Mouse (Mus musculus) lung, postnatal 25 days (tissue): Measurements from ENCODE around the gene Scrn3.
A peak's percentile ranks its signal among the peaks of the same experiment; 100 is the strongest.

Experiments used
- DNase-seq: peaks from one replicate; pipeline ENCODE4 v3.0.0; 2022; ENCODE audit warnings: low spot score

Scrn3 gene

DNA sequence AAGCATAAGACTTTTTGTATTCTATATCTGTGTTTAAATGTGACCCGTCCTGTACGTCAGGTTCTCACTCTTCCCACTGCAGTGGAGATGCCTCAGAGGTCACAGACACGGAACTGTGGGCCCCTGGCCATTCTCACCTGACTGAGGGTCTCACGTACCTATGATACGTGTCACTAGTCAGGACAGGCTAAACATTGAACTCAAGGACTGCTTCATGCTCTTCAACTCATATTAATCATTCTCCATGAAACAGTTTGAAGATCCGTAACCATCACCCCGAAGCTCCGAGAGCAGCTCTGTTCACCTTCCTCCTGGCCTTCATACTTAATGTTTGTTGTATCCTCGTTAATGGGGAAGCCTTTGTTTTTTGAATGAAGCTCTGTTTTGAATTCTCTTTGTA, 5.0 kb downstream of the Scrn3 start:
- DNase-seq = no peak

DNA sequence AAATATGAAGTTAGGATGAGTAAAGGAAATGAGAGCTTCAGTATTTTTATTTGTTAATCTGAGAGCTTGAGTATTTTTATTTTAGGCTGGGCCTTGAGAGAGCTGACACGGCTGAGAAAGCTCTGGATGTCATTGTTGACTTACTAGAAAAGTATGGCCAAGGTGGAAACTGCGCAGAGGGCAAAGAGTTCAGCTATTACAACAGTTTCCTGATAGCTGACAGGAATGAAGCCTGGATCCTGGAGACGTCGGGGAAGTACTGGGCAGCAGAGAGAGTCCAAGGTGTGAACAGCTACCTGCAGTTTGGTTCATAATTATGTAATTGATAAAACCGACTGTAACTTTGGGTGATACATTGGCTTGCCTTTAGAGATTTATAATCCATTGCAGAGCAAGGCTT, 6.8 kb downstream of the Scrn3 start:
- no peak for DNase-seq

DNA sequence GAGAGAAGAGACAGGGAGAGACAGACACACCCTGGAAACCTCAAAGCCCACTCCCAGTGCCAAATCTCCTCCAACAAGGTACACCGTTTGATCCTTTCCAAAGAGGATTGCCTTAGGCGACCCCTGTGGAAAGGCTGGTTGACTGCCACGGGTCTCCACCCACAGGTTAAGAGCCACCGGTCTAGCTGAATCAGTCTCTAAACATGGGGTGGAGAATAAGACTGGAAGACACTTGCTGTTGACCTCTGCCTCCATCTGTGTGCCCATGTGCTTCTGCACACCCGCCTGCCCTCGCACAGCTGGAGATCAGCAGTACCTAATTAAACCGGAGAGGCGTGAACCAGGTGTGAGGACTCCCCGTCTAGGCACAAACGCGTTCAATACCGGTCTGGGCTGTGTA, 10.6 kb downstream of the Scrn3 start:
- DNase-seq = no peak

DNA sequence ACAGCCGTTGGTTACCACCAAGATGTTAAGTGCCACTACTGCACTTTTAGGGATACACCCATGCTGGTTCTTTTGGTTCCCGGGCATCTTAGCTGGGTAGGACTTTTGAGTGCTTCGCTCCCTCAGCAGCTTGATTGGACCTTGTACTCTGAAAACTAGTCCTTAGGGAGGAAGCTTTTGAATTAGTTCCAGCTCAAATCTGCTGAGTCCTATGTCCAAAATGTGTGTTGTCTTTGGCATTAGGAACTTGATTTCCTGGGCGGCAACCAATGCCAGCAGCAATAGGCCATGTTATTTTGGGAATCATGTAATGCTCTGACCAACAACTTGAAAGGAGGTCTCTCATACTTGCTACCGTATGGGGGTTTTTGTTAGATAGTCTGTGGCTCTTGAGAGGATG, 13.5 kb downstream of the Scrn3 start:
- no peak for DNase-seq

DNA sequence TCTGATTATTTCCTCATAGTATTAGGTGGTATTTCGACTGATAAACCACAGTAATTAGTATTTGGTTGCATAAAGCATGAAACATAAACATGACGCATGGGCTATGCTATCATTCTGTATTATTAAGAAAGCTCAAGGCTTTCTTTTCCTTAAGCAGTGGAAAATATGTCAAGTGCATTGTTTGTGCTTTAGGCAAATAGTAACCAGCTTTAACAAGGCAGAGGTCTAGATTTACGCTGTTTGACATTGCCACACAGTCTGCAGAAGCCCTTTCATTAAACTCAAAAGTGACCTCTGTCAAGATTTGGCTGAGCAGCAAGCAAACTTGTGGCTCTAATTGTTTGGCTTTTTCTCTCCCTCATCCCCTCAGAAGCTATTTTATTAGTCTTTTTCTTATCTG, 23.5 kb downstream of the Scrn3 start:
- DNase-seq = peak; percentile 42

DNA sequence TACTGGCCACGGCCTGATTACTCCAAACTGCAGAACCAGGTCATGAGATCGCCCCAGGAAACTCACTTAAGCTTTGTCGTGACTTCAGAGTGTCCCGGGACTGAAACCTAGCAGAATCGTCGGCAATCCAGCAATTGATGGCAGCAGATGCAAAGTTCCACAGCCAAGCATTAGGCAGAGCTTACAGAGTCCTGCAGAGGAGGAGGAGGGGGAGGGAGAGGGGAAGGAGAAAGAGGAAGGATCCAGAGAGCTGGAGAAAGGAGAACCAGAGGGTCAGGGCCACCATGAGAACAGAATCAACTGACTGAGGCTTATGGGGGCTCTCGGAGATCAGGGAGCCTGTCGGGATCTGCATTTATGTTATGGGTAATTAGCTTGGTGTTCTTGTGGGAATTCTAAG, 26.0 kb downstream of the Scrn3 start:
- no peak for DNase-seq

DNA sequence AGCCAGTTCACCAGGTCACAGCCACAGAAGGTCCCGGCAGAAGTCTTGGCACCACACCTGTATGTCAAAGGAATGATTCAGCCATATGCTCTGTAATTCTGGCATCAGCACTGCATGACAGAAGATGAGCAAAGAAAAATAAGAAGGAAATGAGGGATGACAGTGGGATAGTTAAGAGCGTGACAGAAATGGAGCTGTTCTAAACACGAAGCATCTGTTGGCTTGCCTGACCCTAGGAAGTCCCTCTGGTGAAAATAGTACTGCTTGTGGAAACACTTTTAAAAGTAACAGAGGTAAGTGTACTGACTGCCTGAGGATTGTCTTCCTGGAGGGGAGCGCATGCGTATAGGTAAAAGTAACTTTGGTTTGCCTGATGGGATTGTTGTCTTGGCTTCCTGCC, 31.3 kb downstream of the Scrn3 start:
- DNase-seq = no peak

DNA sequence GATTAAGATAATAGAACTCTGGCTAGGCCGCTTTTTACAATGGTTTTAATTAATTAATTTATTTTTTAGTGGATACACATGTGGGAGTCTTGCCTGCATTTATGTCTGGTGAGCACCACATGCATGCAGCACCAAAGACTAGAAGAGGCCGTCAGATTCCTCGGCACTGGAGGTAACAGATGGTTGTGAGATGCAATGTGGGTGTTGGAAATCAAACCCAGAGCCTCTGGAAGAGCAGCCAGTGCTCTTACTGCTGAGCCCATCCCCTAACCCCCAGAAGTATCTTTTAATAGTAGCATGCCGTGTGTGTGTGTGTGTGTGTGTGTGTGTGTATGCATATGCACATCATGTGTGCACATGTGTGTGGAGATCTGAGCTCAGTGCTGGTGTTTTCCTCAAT, 32.8 kb downstream of the Scrn3 start:
- no peak for DNase-seq

DNA sequence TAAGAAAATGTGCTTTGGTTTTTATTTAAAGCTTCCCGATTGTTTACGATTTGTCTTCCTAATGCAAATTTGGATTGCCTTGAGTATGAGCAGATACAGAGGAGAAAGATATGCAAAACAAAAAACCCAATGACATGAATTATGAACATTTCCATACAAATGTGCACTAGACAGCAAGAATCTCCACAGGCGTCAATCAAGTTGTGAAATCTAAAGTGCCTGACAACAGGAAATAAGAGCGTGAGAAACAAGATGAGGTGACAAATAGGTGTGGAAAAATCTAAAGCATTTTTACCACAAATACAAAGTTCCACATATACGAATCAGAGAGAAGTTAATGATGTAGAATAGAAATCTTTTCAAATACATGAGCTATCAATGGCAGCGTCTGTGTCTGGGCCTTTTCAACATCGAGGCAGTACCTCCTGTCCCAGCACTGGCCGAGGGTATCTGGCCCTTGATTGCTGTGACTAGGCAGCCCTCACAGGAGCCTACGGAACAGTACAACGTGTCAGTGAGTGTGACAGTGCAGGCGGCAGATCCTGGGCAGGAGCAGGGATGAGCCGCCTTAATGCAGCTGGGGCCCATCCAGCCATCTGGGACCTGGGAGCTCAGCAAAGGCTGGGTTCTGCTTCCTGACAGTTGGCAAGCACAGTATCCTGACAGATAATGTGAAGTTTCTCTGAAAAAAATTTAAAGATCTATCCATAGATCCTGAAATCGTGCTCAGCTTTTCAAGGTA, 34.1 kb downstream of the Scrn3 start:
- no peak for DNase-seq

DNA sequence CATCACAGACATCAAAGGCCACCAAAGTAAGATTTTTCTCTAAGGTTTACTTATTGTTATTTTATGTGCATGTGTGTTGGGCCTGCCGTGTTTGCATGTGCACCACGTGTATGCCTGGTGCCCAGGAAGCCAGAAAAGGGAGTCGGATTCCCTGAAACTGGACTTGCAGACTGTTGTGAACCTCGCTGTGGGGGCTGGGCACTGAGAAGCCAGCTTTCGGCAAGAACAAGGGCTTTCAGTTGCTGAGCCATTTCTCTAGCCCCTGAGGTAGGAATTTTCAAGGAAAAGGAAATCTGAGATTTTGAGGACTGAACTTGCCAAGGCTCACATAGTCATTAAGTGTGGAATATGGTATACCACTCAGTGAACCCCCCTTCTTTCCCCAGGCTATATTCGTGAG, 34.7 kb downstream of the Scrn3 start:
- DNase-seq = no peak

DNA sequence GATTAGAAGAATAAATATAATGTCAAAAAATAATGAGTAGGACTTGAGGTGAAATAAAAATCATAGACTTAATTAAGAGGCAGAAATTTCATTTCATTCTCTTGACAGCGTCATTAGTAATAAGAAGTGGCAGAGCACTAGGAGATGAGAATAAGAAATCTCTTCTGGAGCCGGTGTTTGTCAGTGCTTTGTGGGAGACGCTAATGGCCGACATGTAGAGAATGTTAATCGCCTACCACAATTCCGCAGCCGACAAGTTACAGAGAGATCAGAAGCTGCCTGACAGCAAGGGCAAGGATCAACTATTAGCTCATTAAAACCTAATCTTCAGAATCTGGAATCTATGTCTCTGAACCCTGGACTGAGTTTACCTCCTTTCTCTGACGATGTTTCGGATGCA, 35.4 kb downstream of the Scrn3 start:
- no peak for DNase-seq

DNA sequence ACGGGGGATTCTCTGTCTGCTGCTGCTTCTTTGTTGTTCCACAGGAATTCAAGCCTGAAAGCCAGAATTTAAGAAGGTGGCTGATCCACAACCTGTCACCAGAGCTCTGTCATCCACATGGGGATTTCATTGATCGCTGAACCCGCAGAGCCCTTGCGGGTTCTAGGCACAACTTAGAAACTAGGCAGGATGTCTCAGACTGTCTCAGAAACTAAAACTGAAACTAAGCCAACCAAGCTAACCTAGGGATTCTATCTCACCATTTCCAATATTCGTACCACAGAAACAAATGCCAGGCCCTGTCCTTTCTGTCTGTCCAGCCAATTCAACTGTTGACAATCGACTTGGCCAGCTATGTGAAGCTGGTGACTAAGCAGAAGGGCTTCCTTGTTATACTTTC, 35.8 kb downstream of the Scrn3 start:
- DNase-seq = no peak

DNA sequence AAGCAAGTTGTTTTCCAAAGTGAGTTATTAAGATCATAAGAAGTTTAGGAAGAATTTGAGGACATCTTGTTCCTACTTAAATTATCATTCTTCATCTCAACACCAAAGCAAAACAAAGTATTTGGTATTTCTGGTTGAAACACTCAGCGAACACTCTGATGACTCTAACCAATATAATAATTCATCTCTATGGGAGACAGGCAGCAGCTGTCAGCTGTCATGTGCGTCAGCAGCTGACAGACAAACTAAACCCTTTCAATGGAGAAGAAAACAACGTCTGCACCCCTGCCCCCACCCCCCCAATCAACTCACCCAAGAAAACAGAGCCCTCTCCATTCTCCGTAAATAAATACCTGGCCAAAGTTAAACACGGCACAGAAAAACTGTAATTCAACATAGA, 39.1 kb downstream of the Scrn3 start:
- peak; percentile 44 for DNase-seq

DNA sequence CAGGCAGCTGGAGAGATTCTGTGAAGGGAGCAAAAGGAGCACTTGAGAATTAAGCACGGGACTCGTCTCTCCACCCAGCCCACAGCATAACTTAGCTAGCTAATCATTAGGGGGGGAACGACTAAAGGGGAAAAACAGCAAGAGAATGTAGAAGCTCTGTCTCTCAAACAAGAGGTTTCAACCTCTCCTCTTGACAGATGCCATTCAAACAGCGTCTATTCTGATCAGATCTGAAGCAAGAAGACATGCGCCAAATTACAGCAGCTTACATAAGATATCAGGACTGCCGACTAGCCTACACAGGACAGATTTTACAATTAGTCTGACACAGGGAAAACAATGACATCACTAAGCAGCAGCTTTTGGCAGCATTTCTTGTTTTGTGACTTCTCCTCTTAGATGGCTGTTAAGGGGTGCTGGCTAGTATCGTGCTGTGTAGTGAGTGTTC, 39.5 kb downstream of the Scrn3 start:
- DNase-seq = peak; percentile 52

DNA sequence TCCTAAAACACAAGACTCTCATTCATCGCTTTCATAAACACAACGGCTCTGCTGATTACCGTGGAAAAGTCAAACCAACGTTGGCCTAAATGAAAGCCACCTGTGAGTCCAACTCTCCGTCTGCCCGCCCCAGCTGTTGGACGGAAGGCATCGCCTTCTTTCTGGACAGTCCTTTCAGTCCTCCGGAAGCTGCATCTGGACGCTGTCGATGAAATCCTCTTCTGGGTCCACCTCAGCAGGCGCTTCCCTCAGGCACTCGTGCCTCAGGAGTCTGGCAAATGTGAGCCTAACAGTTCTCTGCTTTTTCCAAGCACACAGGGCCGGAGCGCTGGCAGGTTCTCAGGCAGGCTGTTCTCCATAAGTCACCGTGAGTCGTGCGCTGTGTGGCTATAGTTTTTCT, 44.6 kb downstream of the Scrn3 start:
- DNase-seq = no peak

DNA sequence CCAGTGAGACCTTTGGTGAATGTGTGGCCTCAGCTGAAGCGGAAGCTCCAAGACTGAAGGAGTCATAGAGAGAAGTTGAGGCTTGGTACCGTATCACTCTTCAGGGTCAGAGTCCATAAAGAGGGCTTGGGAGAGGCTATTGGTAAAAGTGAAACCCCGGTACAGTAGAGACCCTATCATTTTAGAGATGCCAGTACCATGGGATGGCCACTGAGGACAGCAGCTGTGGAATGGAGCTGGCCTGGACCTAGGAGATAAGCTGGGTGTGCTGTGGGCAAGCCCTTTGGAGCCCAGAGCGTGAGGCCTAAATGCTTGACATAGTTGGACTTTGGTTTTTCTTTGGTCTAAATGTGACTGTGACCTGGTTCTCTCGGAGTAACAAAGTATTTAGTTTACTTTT, 47.5 kb downstream of the Scrn3 start:
- no peak for DNase-seq

DNA sequence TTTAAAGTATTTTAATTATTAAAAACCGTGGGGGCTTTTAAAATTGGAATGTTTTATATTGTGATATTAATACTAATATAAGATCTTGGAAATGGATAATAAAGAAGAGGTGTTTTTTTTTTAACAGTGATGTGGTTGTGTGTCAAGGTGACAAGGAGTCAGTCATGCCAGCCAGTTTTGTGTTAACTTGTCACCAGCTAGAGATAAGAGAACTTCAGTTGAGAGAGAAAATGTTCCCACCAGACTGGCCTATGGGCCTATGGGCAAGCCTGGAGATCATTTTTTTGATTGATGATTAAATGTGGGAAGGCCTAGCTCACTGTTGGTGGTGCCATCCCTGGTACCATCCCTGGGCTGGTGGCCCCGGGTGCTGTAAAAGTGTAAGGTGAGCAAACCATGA, 48.1 kb downstream of the Scrn3 start:
- no peak for DNase-seq

DNA sequence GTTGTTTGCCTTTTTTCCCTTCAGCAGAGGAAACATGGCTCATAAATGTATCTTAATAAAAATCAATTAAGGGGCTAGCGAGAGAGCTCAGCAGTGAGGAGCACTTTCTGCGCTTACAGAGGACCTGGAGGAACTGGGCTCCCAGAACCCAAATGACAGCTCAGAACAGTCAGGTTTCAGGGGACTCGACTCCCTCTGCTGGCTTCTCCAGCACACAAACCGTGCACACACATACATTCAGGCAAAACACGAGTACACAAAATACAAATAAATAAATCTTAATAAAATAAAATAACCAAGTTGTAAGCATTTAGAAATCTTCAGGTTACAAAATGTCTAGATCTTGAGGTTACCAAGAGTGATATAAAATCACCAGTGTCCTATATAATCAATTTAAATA, 51.0 kb downstream of the Scrn3 start:
- no peak for DNase-seq

DNA sequence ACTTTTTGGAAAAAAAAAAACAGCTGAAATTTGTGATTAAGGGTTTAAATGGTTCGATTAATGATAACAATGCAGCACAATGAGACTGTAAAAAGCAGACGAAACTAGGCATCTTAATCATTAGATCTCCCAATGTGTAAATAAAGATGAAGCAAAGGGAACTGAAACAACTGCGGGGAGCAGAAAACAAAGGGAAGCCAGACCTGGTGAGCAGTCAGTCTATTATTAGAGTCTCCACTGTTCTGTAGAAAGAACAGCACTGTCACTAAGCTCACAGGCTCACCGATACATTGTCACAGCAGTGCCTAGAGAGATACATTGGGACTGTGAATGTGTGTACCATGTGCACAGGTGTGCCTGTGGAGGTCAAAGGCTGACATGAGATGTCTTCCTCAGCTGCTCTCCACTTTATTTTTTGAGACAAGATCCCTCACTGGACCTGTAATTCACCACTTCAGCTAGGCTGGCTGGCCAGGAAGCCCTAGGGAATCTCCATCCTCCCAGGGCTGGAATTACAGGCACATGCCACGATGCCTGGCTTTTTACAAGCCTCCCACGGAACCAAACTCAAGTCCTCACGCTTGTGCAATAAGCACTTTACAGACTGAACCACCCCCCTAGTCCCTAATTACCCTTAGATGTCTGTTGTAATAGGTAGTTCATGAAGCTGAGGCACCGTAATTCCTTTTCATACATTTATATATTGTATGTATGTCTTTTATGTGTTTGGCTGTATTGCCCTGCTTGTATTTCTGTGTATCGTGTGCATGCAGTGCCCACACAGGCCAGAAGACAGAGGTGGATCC, 59.3 kb downstream of the Scrn3 start:
- DNase-seq = no peak

DNA sequence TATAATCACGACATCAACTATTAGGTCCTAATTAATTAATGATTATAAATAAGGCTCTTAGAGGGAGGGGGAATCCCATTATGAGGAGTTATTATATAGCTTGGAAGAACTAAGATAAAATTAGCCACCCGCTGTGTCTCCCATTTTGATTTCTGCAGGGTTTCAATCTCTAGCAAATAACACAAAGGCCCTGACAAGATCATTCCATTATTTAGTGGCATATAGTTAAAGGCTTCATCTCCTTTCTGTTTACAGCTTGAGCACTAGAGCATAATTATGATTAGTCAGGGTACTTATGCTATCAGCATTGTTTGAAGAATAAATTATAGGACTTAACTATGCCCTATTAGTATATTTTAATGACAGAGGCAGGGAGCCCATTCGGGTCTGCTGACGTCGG, 65.9 kb downstream of the Scrn3 start:
- DNase-seq = no peak

DNA sequence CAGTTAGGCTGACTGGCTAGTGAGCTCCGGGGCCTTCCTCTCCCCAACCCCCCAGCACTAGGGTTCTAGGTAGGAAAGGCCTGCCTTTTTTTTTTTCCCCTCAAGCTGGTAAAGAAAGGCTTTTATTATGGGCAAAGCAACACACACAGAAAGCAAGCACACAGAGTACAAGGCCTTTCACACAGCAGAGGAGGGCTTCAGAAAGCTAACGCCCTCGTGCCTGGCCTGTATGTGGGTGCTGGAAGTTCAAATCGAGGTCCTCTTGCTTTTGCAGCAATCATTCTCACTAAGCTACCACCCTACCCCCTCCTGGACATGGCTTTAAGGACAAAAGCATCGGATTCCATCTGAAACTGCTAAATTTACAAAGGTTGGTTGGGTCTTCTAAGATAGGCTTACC, 67.3 kb downstream of the Scrn3 start:
- no peak for DNase-seq

DNA sequence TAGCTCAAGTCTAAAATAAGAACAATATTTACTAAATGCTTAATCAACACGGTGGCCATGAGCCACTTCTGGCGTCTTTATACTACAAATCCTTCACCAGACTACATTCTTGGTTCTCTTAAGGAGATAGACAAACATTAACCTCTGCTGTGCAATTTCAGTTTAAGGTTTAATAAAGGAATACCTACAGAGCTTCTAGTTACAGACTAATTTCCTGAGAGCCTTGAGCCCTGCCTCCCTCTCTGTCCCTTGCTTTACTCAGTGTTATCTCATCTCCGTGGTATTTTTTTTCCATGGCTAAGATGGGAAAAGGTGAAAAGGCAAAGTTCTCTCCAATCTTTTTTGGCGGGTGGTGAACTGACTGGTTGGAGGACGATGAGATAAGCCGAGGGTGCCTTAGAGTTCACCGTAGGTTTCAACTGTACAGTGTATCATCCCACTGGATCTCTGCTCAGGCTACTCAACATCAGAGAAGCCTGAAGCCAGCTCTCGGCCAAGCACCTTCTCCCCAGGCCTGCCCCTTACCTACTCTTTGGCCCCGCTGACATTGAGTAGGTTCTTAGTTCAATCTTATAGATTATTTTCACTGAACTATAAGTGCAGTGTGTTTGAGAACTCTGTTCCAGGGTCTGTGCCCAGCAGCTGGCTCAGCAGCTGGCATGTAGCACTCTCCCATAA, 68.0 kb downstream of the Scrn3 start:
- no peak for DNase-seq

DNA sequence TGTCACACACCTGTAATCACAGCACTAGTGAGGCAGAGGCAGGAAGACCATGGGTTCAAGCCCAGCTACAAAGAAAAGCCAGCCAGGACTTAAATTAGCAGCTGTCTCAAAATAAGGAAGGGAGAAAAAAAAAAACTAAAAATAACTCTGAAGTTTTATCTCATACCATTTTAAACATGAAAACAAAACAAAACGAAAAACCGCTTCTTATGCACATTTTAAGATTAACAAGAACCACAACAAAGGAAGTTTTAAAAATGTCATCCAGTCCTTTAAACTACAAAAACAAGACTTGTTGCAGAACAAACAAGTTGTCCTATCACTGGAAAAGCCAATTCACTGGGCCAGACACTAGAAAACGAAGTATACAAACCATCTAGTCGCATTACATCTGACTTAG, 72.8 kb downstream of the Scrn3 start:
- no peak for DNase-seq
